Mouse (Mus musculus) activated CD4-positive, CD25-positive, alpha-beta regulatory T cell, adult 4 months (primary cell): Measurements from ENCODE around the gene Intu. TPM values are rescaled to one million over a fixed set of nuclear protein-coding genes. Genes with fewer than 3 reads are reported as not detected.

ENCODE experiments used
- polyA plus RNA-seq, 2 experiments: library from polyadenylated mRNA; unstranded; fragments of 100-300 nt; shearing (Covaris generic); gene quantifications; one replicate each; pipeline ENCODE4 v1.2.1; 2017

Intu gene
- polyA plus RNA-seq, 2 experiments from 2014 or later: 0.09 to 0.42 TPM

Other genes with a start within 250 kb of the Intu start
- gene Slc25a31, start 177.6 kb downstream of the Intu start, polyA plus RNA-seq: not detected
- 10 to 100 TPM; 24.8 to 28.5 TPM for gene Hspa4l, start 213.2 kb downstream of the Intu start, polyA plus RNA-seq